Mouse (Mus musculus) hindbrain, embryonic 10.5 days (tissue): ENCODE data around the gene Cbx4. TPM values are rescaled to one million over a fixed set of nuclear protein-coding genes. Genes with fewer than 3 reads are reported as not detected.
A peak's percentile ranks its signal among the peaks of the same experiment; 100 is the strongest.

Experiments used
- DNase-seq: peaks from one replicate; pipeline ENCODE4 v3.0.0-alpha.2; 2017; ENCODE audit warnings: low spot score
- H3K27ac ChIP-seq: fragments of 300-500 bp; sonication (generic); 2 replicates; pipeline ENCODE4 v1.5.1; 2016; ENCODE audit warnings: mild to moderate bottlenecking, moderate library complexity
- H3K27me3 ChIP-seq: fragments of 300-500 bp; sonication (generic); 2 replicates; pipeline ENCODE4 v1.6.1; 2016; ENCODE audit warnings: mild to moderate bottlenecking; ENCODE audit not compliant: poor library complexity, insufficient read depth, severe bottlenecking
- H3K36me3 ChIP-seq: fragments of 300-500 bp; sonication (generic); 2 replicates; pipeline ENCODE4 v1.6.1; 2016; ENCODE audit warnings: mild to moderate bottlenecking, moderate library complexity
- H3K4me1 ChIP-seq: fragments of 300-500 bp; sonication (generic); replicated peaks from 2 replicates; pipeline ENCODE4 v1.6.1; 2016; ENCODE audit warnings: mild to moderate bottlenecking
- H3K4me3 ChIP-seq: fragments of 300-500 bp; sonication (generic); 2 replicates; pipeline ENCODE4 v1.5.1; 2016; ENCODE audit warnings: mild to moderate bottlenecking, moderate library complexity
- H3K9me3 ChIP-seq: fragments of 300-500 bp; sonication (generic); 2 replicates; pipeline ENCODE4 v1.6.1; 2016; ENCODE audit warnings: mild to moderate bottlenecking, moderate library complexity
- WGBS: fragments of 180-500 bp; shearing (Covaris S2); methylation state at CpG from one replicate; pipeline ENCODE4 v1.1.7; 2016; 5-methylcytosine and 5-hydroxymethylcytosine counted together
- polyA plus RNA-seq: library from polyadenylated mRNA; unstranded; fragments of >200 nt; fragmentation: Nextera tagmentation; extraction: Ambion mirVana; gene quantifications from 2 replicates; pipeline ENCODE4 v1.2.1, GENCODE M21; 2016

Cbx4 gene
- polyA plus RNA-seq, 1 experiment from 2014 or later = 8.2 TPM

GRCm38 (mm10) chr11:119036447-119036846, 49.6 kb downstream of the Cbx4 start:
- Histone ChIP-seq H3K27ac (no peak overlapping the region), H3K27me3 (peaks cover 76% of the 10 kb centered on the region), H3K4me3 (peak overlapping the region; percentile 80; the same call in 1 of the 2 replicates), H3K36me3 (peaks cover 11% of the 10 kb centered on the region), H3K4me1 (peaks cover 78% of the 10 kb centered on the region), H3K9me3 (no peaks in the 10 kb centered on the region)
- under 1% methylated on average over 15 of the region's 15 CpGs for WGBS
- DNase-seq = no peak

GRCm38 (mm10) chr11:119035686-119036165, 50.3 kb downstream of the Cbx4 start:
- Histone ChIP-seq H3K9me3 (no peaks in the 10 kb centered on the region), H3K36me3 (peaks cover 17% of the 10 kb centered on the region), H3K4me3 (peak overlapping the region; percentile 32), H3K4me1 (peaks cover 72% of the 10 kb centered on the region), H3K27ac (no peak overlapping the region; the same call in 1 of the 2 replicates), H3K27me3 (peaks cover 72% of the 10 kb centered on the region)
- WGBS = 0% methylated on average over 21 of the region's 21 CpGs
- DNase-seq = peak; percentile 69

- peaks cover 67% of the 10 kb centered on the region for H3K4me1 ChIP-seq
- no peak for DNase-seq
Measured at GRCm38 (mm10) chr11:119035094-119035685, 50.8 kb downstream of the Cbx4 start.

GRCm38 (mm10) chr11:119034635-119035034, 51.4 kb downstream of the Cbx4 start:
- Histone ChIP-seq H3K27me3 (peaks cover 68% of the 10 kb centered on the region), H3K4me3 (peak overlapping the region; percentile 39), H3K27ac (no peak overlapping the region), H3K4me1 (peaks cover 66% of the 10 kb centered on the region), H3K9me3 (no peaks in the 10 kb centered on the region), H3K36me3 (peaks cover 28% of the 10 kb centered on the region)
- under 1% methylated on average over 19 of the region's 19 CpGs for WGBS
- DNase-seq = peak; percentile 23

More at GRCm38 (mm10) chr11:119035094-119035685, 50.8 kb downstream of the Cbx4 start:
- Histone ChIP-seq H3K27ac (no peak overlapping the region), H3K36me3 (peaks cover 22% of the 10 kb centered on the region), H3K4me3 (peak overlapping the region; percentile 32), H3K9me3 (no peaks in the 10 kb centered on the region), H3K27me3 (peaks cover 72% of the 10 kb centered on the region)
- WGBS = 1% methylated on average over 21 of the region's 21 CpGs

GRCm38 (mm10) chr11:119033874-119034558, 52.0 kb downstream of the Cbx4 start:
- peaks cover 66% of the 10 kb centered on the region for H3K4me1 ChIP-seq
- under 1% methylated on average over 26 of the region's 26 CpGs for WGBS
- H3K4me3 ChIP-seq = peak overlapping the region; percentile 39
- peak; percentile 84 for DNase-seq
- H3K27ac ChIP-seq = no peak overlapping the region
- peaks cover 30% of the 10 kb centered on the region for H3K36me3 ChIP-seq
- H3K27me3 ChIP-seq = peaks cover 61% of the 10 kb centered on the region
- no peaks in the 10 kb centered on the region for H3K9me3 ChIP-seq

Other genes with a start within 250 kb of the Cbx4 start
- gene Rbfox3, start 174.6 kb downstream of the Cbx4 start, polyA plus RNA-seq = 5.8 and 11.7 TPM in 2 replicates
- gene Enpp7, start 98.0 kb downstream of the Cbx4 start, polyA plus RNA-seq = not detected in 2 replicates
- gene Cbx2, start 63.3 kb downstream of the Cbx4 start, polyA plus RNA-seq = 86.6 and 112 TPM in 2 replicates
- 11.2 and 13.0 TPM in 2 replicates for gene Cbx8, start 45.3 kb downstream of the Cbx4 start, polyA plus RNA-seq
- 29.5 and 37.9 TPM in 2 replicates for gene Tbc1d16, start 142.3 kb upstream of the Cbx4 start, polyA plus RNA-seq
- 20.0 and 21.3 TPM in 2 replicates for gene Ccdc40, start 142.4 kb upstream of the Cbx4 start, polyA plus RNA-seq
- 28.3 and 35.5 TPM in 2 replicates for gene Gaa, start 181.7 kb upstream of the Cbx4 start, polyA plus RNA-seq
- 458 and 477 TPM in 2 replicates for gene Eif4a3, start 213.9 kb upstream of the Cbx4 start, polyA plus RNA-seq
- 0.04 TPM in 1 of 2 replicates, not detected in the other for gene Card14, start 221.5 kb upstream of the Cbx4 start, polyA plus RNA-seq